Mouse (Mus musculus): ENCODE data around the gene Rap2c. TPM values are rescaled to one million over a fixed set of nuclear protein-coding genes. Genes with fewer than 3 reads are reported as not detected.

The Rap2c gene
- 45.1 and 49.9 TPM in 2 replicates for polyA plus RNA-seq (2011; ENCODE audit: insufficient read depth, insufficient read length, low read depth, missing spikeins)

DNA sequence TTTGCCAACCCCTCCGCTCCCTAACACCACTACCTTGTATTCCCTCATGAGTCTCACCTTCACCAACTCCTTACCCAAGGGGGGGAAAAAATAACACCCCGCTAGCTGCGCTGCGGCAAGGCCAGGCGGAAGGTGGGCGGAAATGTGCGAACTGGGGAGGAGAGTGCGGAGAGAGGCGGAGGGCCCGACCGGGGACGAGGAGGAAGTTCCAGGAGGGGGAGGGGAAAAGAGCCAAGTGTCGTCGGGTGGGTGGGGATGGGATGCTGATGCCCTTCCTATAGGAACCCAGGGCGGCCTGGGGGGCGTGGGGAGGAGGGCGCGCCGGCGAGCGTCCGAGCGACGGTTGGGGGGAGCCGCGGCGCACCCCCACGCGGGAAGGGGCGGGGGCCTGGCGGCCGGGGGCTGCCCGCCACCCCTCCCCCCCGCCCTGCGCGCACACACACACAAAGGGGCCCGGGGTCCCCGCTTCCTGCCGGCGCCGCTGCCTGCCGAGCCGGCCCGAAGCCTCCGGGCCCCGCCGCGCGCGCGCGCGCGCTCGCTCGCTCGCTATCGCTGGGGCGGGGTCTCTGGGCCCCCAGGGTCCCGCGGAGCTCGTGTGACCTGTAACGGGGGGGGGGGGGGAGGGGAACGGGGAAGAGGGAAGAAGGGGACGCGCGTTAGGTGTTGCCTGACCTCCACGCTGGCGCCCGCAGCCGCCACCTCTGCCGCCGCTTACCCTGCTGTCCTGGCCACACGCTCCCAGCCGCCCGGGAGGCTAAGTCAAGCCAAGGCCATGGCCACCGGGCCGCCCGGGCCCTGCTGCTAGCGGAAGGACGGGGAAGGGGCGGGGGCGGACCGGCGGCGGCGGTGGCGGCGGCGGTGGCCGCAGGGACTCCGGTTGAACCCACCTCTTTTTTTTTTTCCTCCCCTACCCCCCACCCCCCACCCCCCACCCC, at the start of gene Rap2c:
Gene Rap2c, minus strand, starts transcription at position 168 of the 935 bp plus-strand sequence.
- H3K4me3 ChIP-seq (ENCODE audit: low read depth, low read length) = peak within 1 kb of the TSS; percentile 98
- no peaks in the 10 kb centered on the region; the same call in 1 of the 2 replicates for H3K36me3 ChIP-seq (ENCODE audit: control insufficient read depth, insufficient read depth, low read length, poor library complexity, severe bottlenecking)
- no peak for TF ChIP-seq CTCF (IDR thresholded peaks at IDR 0.05; ENCODE audit: low read depth, low read length)
- TF ChIP-seq EP300 (IDR thresholded peaks at IDR 0.05; ENCODE audit: insufficient read depth, low read depth, low read length) = no peak
- no peak for TF ChIP-seq POLR2A (IDR thresholded peaks at IDR 0.05; ENCODE audit: insufficient read depth, low read length)
- no peaks in the 10 kb centered on the region for H3K27me3 ChIP-seq (ENCODE audit: control insufficient read depth, insufficient read depth, low read length, poor library complexity, severe bottlenecking)
- no peaks in the 10 kb centered on the region for H3K9me3 ChIP-seq (replicated peaks; ENCODE audit: control insufficient read depth, insufficient read depth, low read length, poor library complexity, severe bottlenecking)
- H3K9ac ChIP-seq (ENCODE audit: low read depth, poor library complexity, severe bottlenecking) = peak within 1 kb of the TSS; percentile 99
- no peaks in the 10 kb centered on the region for H3K4me1 ChIP-seq (ENCODE audit: control insufficient read depth, insufficient read depth, low read length)
- H3K27ac ChIP-seq (ENCODE audit: insufficient read depth, low read length) = peak within 1 kb of the TSS; percentile 86

DNA sequence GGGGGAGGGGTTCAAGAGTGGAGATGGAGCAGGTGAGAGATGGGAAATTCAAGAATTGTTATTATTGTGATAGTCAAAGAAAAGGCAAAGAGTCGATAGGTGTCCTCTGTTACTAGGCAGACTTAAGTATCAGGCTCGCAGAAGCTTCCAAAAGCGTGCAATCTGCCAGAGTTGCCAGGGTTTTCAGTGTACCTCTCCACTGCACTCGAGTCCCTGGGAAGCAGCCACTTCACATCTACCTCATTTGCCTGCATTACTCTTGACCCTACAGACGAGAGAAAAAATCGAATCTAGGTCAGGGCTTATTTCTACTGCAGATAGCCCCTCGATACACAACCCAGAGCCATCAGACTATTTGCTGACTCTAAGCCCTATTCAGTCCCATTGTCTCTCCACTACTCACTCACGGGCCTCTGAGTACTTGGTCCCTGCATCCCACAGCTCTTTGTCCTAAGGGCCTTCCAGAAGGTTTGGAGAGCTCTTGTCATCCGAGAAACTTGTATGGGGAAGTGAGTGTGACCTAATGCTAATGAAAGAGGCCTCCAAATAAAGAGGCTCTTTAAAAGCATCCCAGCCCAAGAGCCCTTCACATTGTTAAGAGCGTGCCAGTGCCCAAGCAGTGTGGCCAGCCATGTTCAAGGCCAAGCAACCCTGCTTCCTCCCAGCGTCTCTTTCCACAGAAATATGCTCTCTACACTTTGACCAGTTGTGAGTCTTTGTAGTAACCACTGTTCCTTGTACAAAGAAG, 48.9 kb upstream of the Rap2c start:
- no peaks in the 10 kb centered on the region for H3K9me3 ChIP-seq (replicated peaks; ENCODE audit: control insufficient read depth, insufficient read depth, low read length, poor library complexity, severe bottlenecking)
- no peaks in the 10 kb centered on the region for H3K36me3 ChIP-seq (ENCODE audit: control insufficient read depth, insufficient read depth, low read length, poor library complexity, severe bottlenecking)
- H3K4me1 ChIP-seq (ENCODE audit: control insufficient read depth, insufficient read depth, low read length) = no peaks in the 10 kb centered on the region
- H3K9ac ChIP-seq (ENCODE audit: low read depth, poor library complexity, severe bottlenecking) = no peak overlapping the region
- TF ChIP-seq CTCF (IDR thresholded peaks at IDR 0.05; ENCODE audit: low read depth, low read length) (no peak), POLR2A (IDR thresholded peaks at IDR 0.05; ENCODE audit: insufficient read depth, low read length) (no peak)
- H3K4me3 ChIP-seq (ENCODE audit: low read depth, low read length) = no peak overlapping the region
- no peaks in the 10 kb centered on the region for H3K27me3 ChIP-seq (ENCODE audit: control insufficient read depth, insufficient read depth, low read length, poor library complexity, severe bottlenecking)
- no peak overlapping the region for H3K27ac ChIP-seq (ENCODE audit: insufficient read depth, low read length)

DNA sequence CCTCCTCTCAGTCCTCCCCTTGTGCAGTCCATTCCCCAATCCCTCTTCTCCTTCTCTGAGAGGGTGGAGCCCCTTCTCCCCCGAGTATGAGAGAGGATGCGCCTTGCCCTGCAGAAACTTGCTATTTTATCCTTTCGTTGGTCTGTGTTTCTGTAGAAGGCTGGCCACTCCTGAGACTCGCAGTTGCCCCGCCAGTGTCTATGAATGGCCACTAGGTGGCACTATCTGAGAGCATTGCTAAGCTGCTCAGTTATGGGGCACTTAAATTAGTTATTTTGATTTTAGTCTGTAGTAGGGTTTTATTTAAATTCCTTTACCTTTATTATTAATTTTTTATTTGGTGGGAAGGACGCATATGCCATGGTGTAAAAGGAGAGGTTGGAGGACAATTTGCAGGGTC, 48.0 kb upstream of the Rap2c start:
- Histone ChIP-seq H3K36me3 (ENCODE audit: control insufficient read depth, insufficient read depth, low read length, poor library complexity, severe bottlenecking) (no peaks in the 10 kb centered on the region), H3K27me3 (ENCODE audit: control insufficient read depth, insufficient read depth, low read length, poor library complexity, severe bottlenecking) (no peaks in the 10 kb centered on the region), H3K9me3 (replicated peaks; ENCODE audit: control insufficient read depth, insufficient read depth, low read length, poor library complexity, severe bottlenecking) (no peaks in the 10 kb centered on the region), H3K4me3 (ENCODE audit: low read depth, low read length) (no peak overlapping the region), H3K9ac (ENCODE audit: low read depth, poor library complexity, severe bottlenecking) (no peak overlapping the region), H3K4me1 (ENCODE audit: control insufficient read depth, insufficient read depth, low read length) (no peaks in the 10 kb centered on the region), H3K27ac (ENCODE audit: insufficient read depth, low read length) (no peak overlapping the region)
- TF ChIP-seq EP300 (IDR thresholded peaks at IDR 0.05; ENCODE audit: insufficient read depth, low read depth, low read length) (no peak), POLR2A (IDR thresholded peaks at IDR 0.05; ENCODE audit: insufficient read depth, low read length) (no peak), CTCF (IDR thresholded peaks at IDR 0.05; ENCODE audit: low read depth, low read length) (peak; percentile 45)

DNA sequence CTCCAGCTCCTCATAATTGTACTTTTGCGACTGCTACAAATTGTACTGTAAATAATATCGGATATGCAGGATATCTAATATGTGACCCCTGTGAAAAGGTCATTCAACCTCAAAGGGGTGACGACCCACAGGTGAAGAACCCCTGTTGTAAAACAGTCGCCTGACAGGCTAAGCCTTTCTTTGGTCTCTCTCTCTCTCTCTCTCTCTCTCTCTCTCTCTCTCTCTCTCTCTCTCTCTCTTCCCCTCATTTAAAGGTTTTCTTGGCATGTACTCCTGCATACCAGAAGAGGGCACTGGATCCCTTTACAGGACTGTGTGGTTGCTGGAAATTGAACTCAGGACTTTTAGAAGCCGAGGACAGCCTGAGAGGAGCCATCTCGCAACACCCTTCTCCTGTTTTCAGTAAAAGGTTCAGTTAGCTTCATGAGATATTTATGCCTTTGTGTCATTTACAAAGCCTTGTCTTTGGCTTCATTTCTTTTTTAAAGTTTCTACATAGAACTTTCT, 47.4 kb upstream of the Rap2c start:
- Histone ChIP-seq H3K4me1 (ENCODE audit: control insufficient read depth, insufficient read depth, low read length) (no peaks in the 10 kb centered on the region), H3K4me3 (ENCODE audit: low read depth, low read length) (no peak overlapping the region), H3K9ac (ENCODE audit: low read depth, poor library complexity, severe bottlenecking) (no peak overlapping the region), H3K27ac (ENCODE audit: insufficient read depth, low read length) (no peak overlapping the region), H3K27me3 (ENCODE audit: control insufficient read depth, insufficient read depth, low read length, poor library complexity, severe bottlenecking) (no peaks in the 10 kb centered on the region), H3K36me3 (ENCODE audit: control insufficient read depth, insufficient read depth, low read length, poor library complexity, severe bottlenecking) (no peaks in the 10 kb centered on the region), H3K9me3 (replicated peaks; ENCODE audit: control insufficient read depth, insufficient read depth, low read length, poor library complexity, severe bottlenecking) (no peaks in the 10 kb centered on the region)
- no peak for TF ChIP-seq POLR2A (IDR thresholded peaks at IDR 0.05; ENCODE audit: insufficient read depth, low read length)
- no peak for TF ChIP-seq CTCF (IDR thresholded peaks at IDR 0.05; ENCODE audit: low read depth, low read length)
- TF ChIP-seq EP300 (IDR thresholded peaks at IDR 0.05; ENCODE audit: insufficient read depth, low read depth, low read length) = no peak

DNA sequence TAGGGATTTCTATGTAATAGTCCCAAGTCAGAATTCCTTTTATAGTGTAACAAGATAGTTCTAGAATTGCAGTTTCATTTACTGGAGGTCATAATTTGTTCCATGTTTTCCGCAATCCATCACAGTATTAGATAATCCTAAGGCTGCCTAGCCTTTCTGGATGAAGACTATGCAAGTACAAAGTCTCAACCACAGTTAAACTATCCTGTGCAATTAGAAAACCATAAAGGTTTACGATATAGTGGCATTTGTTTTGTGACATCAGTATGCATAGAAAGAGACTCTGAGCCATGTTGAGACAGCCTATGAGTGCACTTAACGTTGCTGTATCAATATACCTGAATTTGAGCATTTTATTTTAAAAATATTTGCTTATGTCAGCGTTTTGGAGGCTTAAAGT, 42.4 kb upstream of the Rap2c start:
- TF ChIP-seq EP300 (IDR thresholded peaks at IDR 0.05; ENCODE audit: insufficient read depth, low read depth, low read length) (no peak), POLR2A (IDR thresholded peaks at IDR 0.05; ENCODE audit: insufficient read depth, low read length) (no peak)
- Histone ChIP-seq H3K36me3 (ENCODE audit: control insufficient read depth, insufficient read depth, low read length, poor library complexity, severe bottlenecking) (no peaks in the 10 kb centered on the region), H3K27ac (ENCODE audit: insufficient read depth, low read length) (no peak overlapping the region), H3K4me1 (ENCODE audit: control insufficient read depth, insufficient read depth, low read length) (no peaks in the 10 kb centered on the region), H3K9me3 (replicated peaks; ENCODE audit: control insufficient read depth, insufficient read depth, low read length, poor library complexity, severe bottlenecking) (no peaks in the 10 kb centered on the region), H3K4me3 (ENCODE audit: low read depth, low read length) (no peak overlapping the region), H3K9ac (ENCODE audit: low read depth, poor library complexity, severe bottlenecking) (no peak overlapping the region), H3K27me3 (ENCODE audit: control insufficient read depth, insufficient read depth, low read length, poor library complexity, severe bottlenecking) (no peaks in the 10 kb centered on the region)
